Mouse (Mus musculus): Measurements from ENCODE around the gene Sbsn.
A peak's percentile ranks its signal among the peaks of the same experiment; 100 is the strongest.

Sbsn gene

GRCm38 (mm10) chr7:30757001-30757400 lies 5.7 kb downstream of the Sbsn start:
- DNase-seq (ENCODE audit: low read depth) = no peak

GRCm38 (mm10) chr7:30758853-30759252 lies 7.6 kb downstream of the Sbsn start:
- DNase-seq (ENCODE audit: low read depth) = peak; percentile 19

GRCm38 (mm10) chr7:30761769-30762352 lies 10.6 kb downstream of the Sbsn start:
- DNase-seq (ENCODE audit: low read depth) = no peak

- DNase-seq (ENCODE audit: low read depth) = no peak
Measured at GRCm38 (mm10) chr7:30763456-30763855, 12.2 kb downstream of the Sbsn start, which contains the start of gene Dmkn. Dmkn (plus strand) TSS chr7:30763756.

- DNase-seq (ENCODE audit: low read depth) = no peak
Measured at GRCm38 (mm10) chr7:30765173-30765572, 13.9 kb downstream of the Sbsn start.

GRCm38 (mm10) chr7:30766408-30766807 lies 15.1 kb downstream of the Sbsn start:
- DNase-seq (ENCODE audit: low read depth) = no peak

GRCm38 (mm10) chr7:30769236-30769635 lies 18.0 kb downstream of the Sbsn start:
- DNase-seq (ENCODE audit: low read depth) = no peak

GRCm38 (mm10) chr7:30776104-30776503 lies 24.8 kb downstream of the Sbsn start:
- no peak for DNase-seq (ENCODE audit: low read depth)

- DNase-seq (ENCODE audit: low read depth) = no peak
Measured at GRCm38 (mm10) chr7:30777081-30777579, 25.9 kb downstream of the Sbsn start.

- DNase-seq (ENCODE audit: low read depth) = no peak
Measured at GRCm38 (mm10) chr7:30777911-30778310, 26.6 kb downstream of the Sbsn start.

GRCm38 (mm10) chr7:30781792-30782191 lies 30.5 kb downstream of the Sbsn start:
- DNase-seq (ENCODE audit: low read depth) = no peak

- no peak for DNase-seq (ENCODE audit: low read depth)
Measured at GRCm38 (mm10) chr7:30782658-30783057, 31.4 kb downstream of the Sbsn start.

GRCm38 (mm10) chr7:30785154-30785553 lies 33.9 kb downstream of the Sbsn start:
- DNase-seq (ENCODE audit: low read depth) = no peak

GRCm38 (mm10) chr7:30785721-30786546 lies 34.7 kb downstream of the Sbsn start:
- DNase-seq (ENCODE audit: low read depth) = no peak

- DNase-seq (ENCODE audit: low read depth) = no peak
Measured at GRCm38 (mm10) chr7:30787377-30788022, 36.2 kb downstream of the Sbsn start, which contains the start of gene Krtdap. Krtdap (plus strand) TSS chr7:30787896.

GRCm38 (mm10) chr7:30790141-30790540 lies 38.9 kb downstream of the Sbsn start:
- DNase-seq (ENCODE audit: low read depth) = no peak

GRCm38 (mm10) chr7:30791921-30792320 lies 40.6 kb downstream of the Sbsn start:
- no peak for DNase-seq (ENCODE audit: low read depth)

GRCm38 (mm10) chr7:30794921-30795320 lies 43.6 kb downstream of the Sbsn start:
- no peak for DNase-seq (ENCODE audit: low read depth)

- DNase-seq (ENCODE audit: low read depth) = no peak
Measured at GRCm38 (mm10) chr7:30796790-30797189, 45.5 kb downstream of the Sbsn start.

- no peak for DNase-seq (ENCODE audit: low read depth)
Measured at GRCm38 (mm10) chr7:30800653-30801052, 49.4 kb downstream of the Sbsn start.

- no peak for DNase-seq (ENCODE audit: low read depth)
Measured at GRCm38 (mm10) chr7:30803256-30803655, 52.0 kb downstream of the Sbsn start.

- no peak for DNase-seq (ENCODE audit: low read depth)
Measured at GRCm38 (mm10) chr7:30804026-30804715, 52.9 kb downstream of the Sbsn start.

Data from fibroblast of lung, adult 2 months (primary cell).